Mouse (Mus musculus): ENCODE results near the gene Shisa2. TPM values are rescaled to one million over a fixed set of nuclear protein-coding genes. Genes with fewer than 3 reads are reported as not detected.

Shisa2 gene
- polyA plus RNA-seq, 2 experiments: 42.7 to 43.8 TPM

DNA sequence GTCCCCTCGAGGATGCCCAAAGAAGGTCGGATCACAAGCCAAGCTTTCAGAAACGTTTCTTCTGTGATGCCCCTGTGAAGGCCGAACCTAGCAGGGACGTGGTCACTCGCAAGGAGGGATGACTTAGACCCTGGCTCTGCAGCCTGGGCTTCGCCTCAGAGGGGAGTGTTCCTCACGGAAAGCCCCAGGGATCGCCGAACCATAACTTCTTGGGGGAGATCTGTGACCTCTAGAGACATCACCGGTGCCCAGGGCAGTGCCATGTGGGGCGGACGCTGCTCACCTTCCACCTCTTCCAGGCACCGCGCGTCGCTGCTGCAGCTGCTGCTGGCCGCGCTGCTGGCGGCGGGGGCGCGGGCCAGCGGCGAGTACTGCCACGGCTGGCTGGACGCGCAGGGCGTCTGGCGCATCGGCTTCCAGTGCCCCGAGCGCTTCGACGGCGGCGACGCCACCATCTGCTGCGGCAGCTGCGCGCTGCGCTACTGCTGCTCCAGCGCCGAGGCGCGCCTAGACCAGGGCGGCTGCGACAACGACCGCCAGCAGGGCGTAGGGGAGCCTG, 777 bp downstream of the Shisa2 start:
- Histone ChIP-seq H3K27ac (replicated peaks; ENCODE audit: low read depth, low read length) (peak overlapping the region; percentile 86), H3K4me3 (replicated peaks; ENCODE audit: low read length) (peak overlapping the region; percentile 72), H3K9ac (ENCODE audit: low read depth, low read length, severe bottlenecking) (peak overlapping the region; percentile 80), H3K27me3 (ENCODE audit: control insufficient read depth, insufficient read depth, low read length) (0 out of 2 replicates have a peak, but pooled peaks cover 4% of the 10 kb centered on the region), H3K4me1 (ENCODE audit: control insufficient read depth, insufficient read depth, low read length) (0 out of 2 replicates have a peak, but pooled peaks cover 12% of the 10 kb centered on the region), H3K9me3 (ENCODE audit: control insufficient read depth, low read length) (no peaks in the 10 kb centered on the region), H3K4me2 (replicated peaks; ENCODE audit: low read depth, low read length, severe bottlenecking) (peak overlapping the region; percentile 69), H3K36me3 (ENCODE audit: control insufficient read depth, insufficient read depth, low read length) (peaks cover 15% of the 10 kb centered on the region)
- ATAC-seq (ENCODE audit: low FRiP score, low read depth): no peak
- TF ChIP-seq POLR2A (IDR thresholded peaks at IDR 0.05; ENCODE audit: borderline replicate concordance, extremely low read depth, insufficient read depth, insufficient read length): no peak
- WGBS: under 1% methylated on average over 51 of the region's 51 CpGs
- DNase-seq (ENCODE audit: low spot score): peak; percentile 54

DNA sequence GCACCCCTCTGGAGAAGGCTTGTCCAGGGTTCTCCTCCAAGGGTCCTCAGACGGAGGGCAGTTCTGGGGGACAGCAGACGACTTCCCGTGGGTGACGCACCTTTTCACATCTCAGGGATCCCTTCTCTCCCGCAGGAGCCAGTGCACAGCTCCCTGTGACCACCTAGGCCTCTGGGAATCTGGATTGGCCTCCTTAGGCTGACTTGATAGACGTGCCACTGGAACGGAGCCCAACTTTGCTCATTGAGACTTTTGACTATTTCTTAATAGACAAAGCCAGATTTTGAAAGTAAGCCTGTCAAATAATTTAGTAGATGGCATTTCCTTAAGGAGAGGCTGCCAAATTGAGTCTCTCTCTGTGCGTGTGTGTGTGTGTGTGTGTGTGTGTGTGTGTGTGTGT, 1.6 kb downstream of the Shisa2 start:
- Histone ChIP-seq H3K9ac (ENCODE audit: low read depth, low read length, severe bottlenecking) (peak overlapping the region; percentile 80), H3K4me1 (ENCODE audit: control insufficient read depth, insufficient read depth, low read length) (0 out of 2 replicates have a peak, but pooled peaks cover 12% of the 10 kb centered on the region), H3K27ac (replicated peaks; ENCODE audit: low read depth, low read length) (peak overlapping the region; percentile 86), H3K4me2 (replicated peaks; ENCODE audit: low read depth, low read length, severe bottlenecking) (peak overlapping the region; percentile 69), H3K27me3 (ENCODE audit: control insufficient read depth, insufficient read depth, low read length) (0 out of 2 replicates have a peak, but pooled peaks cover 4% of the 10 kb centered on the region), H3K9me3 (ENCODE audit: control insufficient read depth, low read length) (no peaks in the 10 kb centered on the region), H3K4me3 (replicated peaks; ENCODE audit: low read length) (peak overlapping the region; percentile 72), H3K36me3 (ENCODE audit: control insufficient read depth, insufficient read depth, low read length) (peaks cover 20% of the 10 kb centered on the region)
- no peak for TF ChIP-seq POLR2A (IDR thresholded peaks at IDR 0.05; ENCODE audit: borderline replicate concordance, extremely low read depth, insufficient read depth, insufficient read length)
- DNase-seq (ENCODE audit: low spot score) (peak; percentile 45), ATAC-seq (ENCODE audit: low FRiP score, low read depth) (no peak)
- WGBS: 15% methylated on average over 8 of the region's 8 CpGs

DNA sequence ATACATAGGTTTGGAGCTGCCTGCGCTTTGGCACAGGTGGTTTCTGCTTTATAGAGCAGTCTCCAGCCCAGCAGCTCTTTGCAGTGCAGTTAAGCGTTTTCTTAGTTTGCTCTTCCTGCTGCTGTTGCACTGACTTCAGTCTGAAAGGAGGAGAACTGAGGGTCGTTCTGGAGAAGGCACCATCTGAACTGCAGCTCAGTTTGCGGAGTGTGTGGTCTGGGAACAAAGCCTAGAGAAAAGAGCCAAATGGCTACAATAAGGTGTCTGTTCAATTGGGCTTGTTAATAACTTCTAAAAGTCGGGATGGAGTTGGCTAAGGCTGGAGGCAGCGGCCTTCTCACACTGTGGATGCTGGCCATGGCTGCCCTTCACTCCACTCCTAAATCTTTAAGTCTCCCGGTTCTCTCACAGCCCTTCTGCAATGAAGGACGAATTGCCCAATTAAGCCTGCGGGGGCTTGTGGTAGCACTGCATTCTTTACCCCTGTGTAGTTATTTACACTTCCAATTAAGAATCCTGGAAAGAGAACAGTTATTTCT, 2.1 kb downstream of the Shisa2 start:
- DNase-seq (ENCODE audit: low spot score) (peak; percentile 20), ATAC-seq (ENCODE audit: low FRiP score, low read depth) (no peak)
- peak overlapping the region; percentile 80 for H3K9ac ChIP-seq (ENCODE audit: low read depth, low read length, severe bottlenecking)
- 0 out of 2 replicates have a peak, but pooled peaks cover 4% of the 10 kb centered on the region for H3K27me3 ChIP-seq (ENCODE audit: control insufficient read depth, insufficient read depth, low read length)
- 6% methylated on average over 9 of the region's 9 CpGs for WGBS
- H3K9me3 ChIP-seq (ENCODE audit: control insufficient read depth, low read length): no peaks in the 10 kb centered on the region
- H3K36me3 ChIP-seq (ENCODE audit: control insufficient read depth, insufficient read depth, low read length): peaks cover 20% of the 10 kb centered on the region
- H3K4me3 ChIP-seq (replicated peaks; ENCODE audit: low read length): peak overlapping the region; percentile 72
- peak overlapping the region; percentile 69 for H3K4me2 ChIP-seq (replicated peaks; ENCODE audit: low read depth, low read length, severe bottlenecking)
- 0 out of 2 replicates have a peak, but pooled peaks cover 12% of the 10 kb centered on the region for H3K4me1 ChIP-seq (ENCODE audit: control insufficient read depth, insufficient read depth, low read length)
- H3K27ac ChIP-seq (replicated peaks; ENCODE audit: low read depth, low read length): peak overlapping the region; percentile 86
- no peak for TF ChIP-seq POLR2A (IDR thresholded peaks at IDR 0.05; ENCODE audit: borderline replicate concordance, extremely low read depth, insufficient read depth, insufficient read length)

- DNase-seq (ENCODE audit: low spot score) (peak; percentile 79), ATAC-seq (ENCODE audit: low FRiP score, low read depth) (peak; percentile 53)
- H3K36me3 ChIP-seq (ENCODE audit: control insufficient read depth, insufficient read depth, low read length): peaks cover 20% of the 10 kb centered on the region
- H3K27me3 ChIP-seq (ENCODE audit: control insufficient read depth, insufficient read depth, low read length): 0 out of 2 replicates have a peak, but pooled peaks cover 4% of the 10 kb centered on the region
- H3K4me2 ChIP-seq (replicated peaks; ENCODE audit: low read depth, low read length, severe bottlenecking): peak overlapping the region; percentile 69
- no peaks in the 10 kb centered on the region for H3K9me3 ChIP-seq (ENCODE audit: control insufficient read depth, low read length)
- no peak for TF ChIP-seq POLR2A (IDR thresholded peaks at IDR 0.05; ENCODE audit: borderline replicate concordance, extremely low read depth, insufficient read depth, insufficient read length)
- WGBS: 15% methylated on average over 7 of the region's 7 CpGs
- H3K4me3 ChIP-seq (replicated peaks; ENCODE audit: low read length): peak overlapping the region; percentile 72
- H3K27ac ChIP-seq (replicated peaks; ENCODE audit: low read depth, low read length): peak overlapping the region; percentile 86
- H3K9ac ChIP-seq (ENCODE audit: low read depth, low read length, severe bottlenecking): peak overlapping the region; percentile 80
- H3K4me1 ChIP-seq (ENCODE audit: control insufficient read depth, insufficient read depth, low read length): 0 out of 2 replicates have a peak, but pooled peaks cover 12% of the 10 kb centered on the region
Measured at GRCm38 (mm10) chr14:59627823-59628222, 2.7 kb downstream of the Shisa2 start.

DNA sequence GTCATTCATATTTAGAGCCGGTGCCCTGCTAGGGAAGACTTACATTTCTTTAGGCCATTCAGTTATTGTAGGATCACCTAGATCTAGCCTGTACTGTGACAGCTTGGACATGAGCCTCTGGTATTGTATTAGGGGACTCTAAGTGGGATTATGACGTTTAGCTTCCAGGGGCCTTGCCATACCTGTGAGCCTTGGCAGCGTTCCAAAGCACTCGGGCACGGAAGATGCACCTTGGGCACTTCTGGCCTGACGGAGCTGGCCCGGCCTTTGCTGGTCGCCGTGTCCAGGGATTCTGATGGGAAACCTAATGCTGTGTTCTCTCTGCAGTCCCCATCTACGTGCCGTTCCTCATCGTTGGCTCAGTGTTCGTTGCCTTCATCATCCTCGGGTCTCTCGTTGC, 4.2 kb downstream of the Shisa2 start:
- DNase-seq (ENCODE audit: low spot score) (no peak), ATAC-seq (ENCODE audit: low FRiP score, low read depth) (no peak)
- no peak overlapping the region for H3K27ac ChIP-seq (replicated peaks; ENCODE audit: low read depth, low read length)
- 81% methylated on average over 15 of the region's 15 CpGs for WGBS
- peak overlapping the region; percentile 69; the same call in 1 of the 2 replicates for H3K4me2 ChIP-seq (replicated peaks; ENCODE audit: low read depth, low read length, severe bottlenecking)
- no peak for TF ChIP-seq POLR2A (IDR thresholded peaks at IDR 0.05; ENCODE audit: borderline replicate concordance, extremely low read depth, insufficient read depth, insufficient read length)
- H3K9me3 ChIP-seq (ENCODE audit: control insufficient read depth, low read length): no peaks in the 10 kb centered on the region
- H3K4me1 ChIP-seq (ENCODE audit: control insufficient read depth, insufficient read depth, low read length): 0 out of 2 replicates have a peak, but pooled peaks cover 12% of the 10 kb centered on the region
- no peak overlapping the region for H3K9ac ChIP-seq (ENCODE audit: low read depth, low read length, severe bottlenecking)
- 0 out of 2 replicates have a peak, but pooled peaks cover 4% of the 10 kb centered on the region for H3K27me3 ChIP-seq (ENCODE audit: control insufficient read depth, insufficient read depth, low read length)
- H3K4me3 ChIP-seq (replicated peaks; ENCODE audit: low read length): peak overlapping the region; percentile 16; the same call in 1 of the 2 replicates
- peaks cover 20% of the 10 kb centered on the region for H3K36me3 ChIP-seq (ENCODE audit: control insufficient read depth, insufficient read depth, low read length)
